Mouse (Mus musculus): ENCODE measurements around the gene Tmem126b. TPM values are rescaled to one million over a fixed set of nuclear protein-coding genes. Genes with fewer than 3 reads are reported as not detected.
A peak's percentile ranks its signal among the peaks of the same experiment; 100 is the strongest.

The Tmem126b gene
- polyA plus RNA-seq, 1 experiment from 2014 or later, result 35.1 TPM

DNA sequence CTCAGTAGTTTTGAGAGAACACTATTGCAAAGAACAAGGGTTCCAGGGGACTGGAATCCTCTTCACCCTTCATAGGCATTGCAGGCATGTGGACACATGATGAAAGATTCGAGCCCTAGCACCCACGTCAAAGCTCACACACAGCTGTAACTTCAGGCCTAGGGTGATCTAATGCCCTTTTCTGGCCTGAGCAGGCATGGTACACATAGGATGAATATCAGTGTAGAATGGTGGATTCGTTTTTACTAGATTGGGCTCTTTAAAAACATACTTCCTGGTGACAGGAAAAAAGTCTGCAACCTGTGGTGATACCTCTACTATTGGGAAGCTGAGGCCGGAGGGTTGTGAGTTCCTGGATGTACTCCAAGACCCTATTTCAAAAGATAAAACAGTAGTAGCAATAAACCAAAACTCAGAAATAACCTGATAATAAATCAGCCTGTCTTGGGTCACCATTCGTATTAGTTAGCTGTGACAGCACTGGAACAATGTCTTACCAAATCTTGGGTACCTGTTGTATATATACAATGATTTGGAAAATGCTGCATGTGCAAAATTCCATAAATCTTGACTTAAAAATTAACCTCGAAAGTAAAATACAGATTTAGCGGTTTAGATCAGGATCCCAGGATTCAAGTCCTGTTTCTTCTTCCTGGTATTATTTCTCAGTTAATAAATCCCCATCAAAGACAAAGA is 19.5 kb downstream of the Tmem126b start:
- peaks cover 10% of the 10 kb centered on the region for H3K4me1 ChIP-seq
- H3K36me3 ChIP-seq (ENCODE audit: poor library complexity, severe bottlenecking), result peaks cover 29% of the 10 kb centered on the region
- 40% methylated on average over 7 of the region's 7 CpGs for WGBS
- H3K27ac ChIP-seq, result peak overlapping the region; percentile 83
- peak overlapping the region; percentile 58 for H3K4me2 ChIP-seq
- no peaks in the 10 kb centered on the region for H3K9me3 ChIP-seq (replicated peaks)
- H3K4me3 ChIP-seq, result peak overlapping the region; percentile 63
- H3K9ac ChIP-seq, result peak overlapping the region; percentile 72
- no peak for ATAC-seq
- H3K27me3 ChIP-seq, result no peaks in the 10 kb centered on the region

DNA sequence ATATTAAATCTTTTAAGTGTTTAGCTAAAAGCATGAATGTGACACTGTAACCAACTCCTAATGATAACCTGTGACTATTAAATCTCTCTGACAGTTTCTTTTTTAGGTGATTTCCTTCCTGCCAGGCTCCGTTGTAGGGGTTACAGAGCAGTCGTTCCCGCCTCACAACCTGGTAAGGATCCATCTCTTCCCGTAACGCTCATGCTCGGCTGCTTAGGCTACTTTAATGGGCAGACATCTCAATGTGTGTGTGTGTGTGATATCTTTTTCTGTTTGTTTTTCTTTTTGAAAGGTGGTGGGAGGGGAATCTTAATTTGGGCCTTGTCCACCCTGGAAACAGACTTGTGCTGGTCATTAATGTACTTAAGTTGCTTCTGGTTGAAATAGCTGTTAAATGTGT is 31.6 kb downstream of the Tmem126b start:
- no peak for ATAC-seq
- Histone ChIP-seq H3K36me3 (ENCODE audit: poor library complexity, severe bottlenecking) (0 out of 2 replicates have a peak, but pooled peaks cover 10% of the 10 kb centered on the region), H3K4me2 (peak overlapping the region; percentile 87), H3K27me3 (no peaks in the 10 kb centered on the region), H3K4me1 (peaks cover 12% of the 10 kb centered on the region), H3K4me3 (peak overlapping the region; percentile 98), H3K9me3 (replicated peaks) (no peaks in the 10 kb centered on the region), H3K9ac (peak overlapping the region; percentile 98), H3K27ac (peak overlapping the region; percentile 97)
- 0% methylated on average over 6 of the region's 6 CpGs for WGBS

DNA sequence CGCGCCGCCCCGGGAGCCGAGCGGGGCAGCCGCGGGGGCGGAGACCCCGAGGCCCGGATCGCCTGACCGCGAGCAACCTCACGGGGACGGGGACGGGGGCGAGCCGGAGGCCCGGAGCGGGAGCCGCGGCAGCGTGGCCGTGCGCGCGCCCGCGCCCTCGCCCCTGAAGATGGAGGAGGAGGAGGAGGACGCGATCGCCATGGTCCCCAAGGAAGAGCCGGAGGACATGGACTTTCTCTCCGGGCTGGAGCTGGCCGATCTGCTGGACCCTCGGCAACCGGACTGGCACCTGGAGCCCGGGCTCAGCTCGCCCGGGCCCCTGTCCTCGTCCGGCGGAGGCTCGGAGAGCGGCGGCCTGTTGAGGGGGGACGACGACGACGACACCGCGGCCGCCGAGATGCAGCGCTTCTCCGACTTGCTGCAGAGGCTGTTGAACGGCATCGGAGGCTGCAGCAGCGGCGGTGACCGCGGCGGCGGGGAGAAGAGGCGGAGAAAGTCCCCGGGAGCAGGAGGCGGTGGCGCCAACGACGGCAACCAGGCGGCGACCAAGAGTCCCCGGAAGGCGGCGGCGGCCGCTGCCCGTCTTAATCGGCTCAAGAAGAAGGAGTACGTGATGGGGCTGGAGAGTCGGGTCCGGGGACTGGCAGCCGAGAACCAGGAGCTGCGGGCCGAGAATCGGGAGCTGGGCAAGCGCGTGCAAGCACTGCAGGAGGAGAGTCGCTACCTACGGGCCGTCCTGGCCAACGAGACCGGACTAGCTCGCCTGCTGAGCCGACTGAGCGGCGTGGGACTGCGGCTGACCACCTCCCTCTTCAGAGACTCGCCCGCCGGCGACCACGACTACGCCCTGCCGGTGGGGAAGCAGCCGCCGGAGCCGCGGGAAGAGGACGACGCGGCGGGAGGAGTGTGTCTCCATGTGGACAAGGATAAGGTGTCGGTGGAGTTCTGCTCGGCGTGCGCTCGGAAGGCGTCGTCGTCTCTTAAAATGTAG is 32.4 kb downstream of the Tmem126b start:
- Histone ChIP-seq H3K27me3 (no peaks in the 10 kb centered on the region), H3K4me3 (peak overlapping the region; percentile 98), H3K9me3 (replicated peaks) (no peaks in the 10 kb centered on the region), H3K4me2 (peak overlapping the region; percentile 87), H3K36me3 (ENCODE audit: poor library complexity, severe bottlenecking) (0 out of 2 replicates have a peak, but pooled peaks cover 10% of the 10 kb centered on the region), H3K4me1 (peaks cover 12% of the 10 kb centered on the region), H3K9ac (peak overlapping the region; percentile 98), H3K27ac (peak overlapping the region; percentile 97)
- peak; percentile 68 for ATAC-seq
- WGBS, result under 1% methylated on average over 87 of the region's 123 CpGs

DNA sequence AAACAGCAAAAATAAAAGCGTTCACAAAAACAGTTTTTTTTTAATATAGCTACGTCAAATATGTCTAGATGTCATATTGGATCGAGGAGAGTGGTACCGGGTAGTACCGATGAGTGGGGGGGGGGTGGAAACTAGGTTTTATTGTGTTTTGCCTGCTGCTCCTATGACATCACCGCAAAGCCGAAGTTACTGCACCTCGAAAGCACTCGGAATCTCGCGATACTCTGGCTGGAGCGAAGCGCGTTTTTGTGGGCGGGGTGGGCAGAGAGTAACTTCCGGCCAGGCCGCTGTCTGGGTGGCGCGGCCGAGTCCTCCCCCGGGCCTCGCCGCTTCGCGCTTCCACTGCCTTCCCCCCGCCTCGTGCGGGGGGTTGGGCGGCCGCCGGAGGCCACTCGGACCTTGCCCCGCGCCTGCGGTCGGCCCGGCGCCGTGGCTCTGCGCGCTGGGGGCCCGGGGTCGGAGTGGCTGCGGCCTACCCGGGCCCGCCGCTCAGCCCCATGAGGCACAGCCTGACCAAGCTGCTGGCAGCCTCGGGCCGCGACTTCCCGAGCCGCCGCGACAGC is 33.2 kb downstream of the Tmem126b start, which contains the start of gene Crebzf:
Gene Crebzf, plus strand, starts transcription at position 212 of the 563 bp plus-strand sequence.
- Histone ChIP-seq H3K4me2 (peak within 1 kb of the TSS; percentile 87), H3K27me3 (no peaks in the 10 kb centered on the region), H3K27ac (peak within 1 kb of the TSS; percentile 97), H3K4me3 (peak within 1 kb of the TSS; percentile 98), H3K9me3 (replicated peaks) (no peaks in the 10 kb centered on the region), H3K4me1 (peaks cover 12% of the 10 kb centered on the region), H3K9ac (peak within 1 kb of the TSS; percentile 98), H3K36me3 (ENCODE audit: poor library complexity, severe bottlenecking) (0 out of 2 replicates have a peak, but pooled peaks cover 5% of the 10 kb centered on the region)
- WGBS, result 0% methylated on average over 41 of the region's 54 CpGs
- peak; percentile 98 for ATAC-seq

DNA sequence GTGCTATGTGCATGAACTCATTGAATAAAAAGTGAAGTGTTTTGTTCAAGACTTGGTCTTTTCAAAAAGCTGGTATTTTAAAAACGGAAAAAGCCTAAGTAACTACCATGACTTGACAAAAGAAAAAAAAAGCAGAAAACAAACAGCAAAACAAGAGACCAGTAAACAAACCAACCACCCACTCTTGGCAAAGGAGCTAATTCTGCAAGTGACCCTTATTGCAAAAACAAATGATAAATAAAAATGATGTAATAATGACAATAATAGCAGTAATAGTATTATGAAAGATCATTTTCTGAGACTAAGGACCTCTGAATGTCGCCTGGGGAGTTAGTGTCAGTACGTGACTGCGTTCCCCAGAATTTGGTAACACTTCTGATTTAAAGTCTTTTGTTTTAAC is 33.7 kb downstream of the Tmem126b start:
- no peaks in the 10 kb centered on the region for H3K27me3 ChIP-seq
- H3K4me2 ChIP-seq, result peak overlapping the region; percentile 87
- 0 out of 2 replicates have a peak, but pooled peaks cover under 1% of the 10 kb centered on the region for H3K36me3 ChIP-seq (ENCODE audit: poor library complexity, severe bottlenecking)
- peaks cover 12% of the 10 kb centered on the region for H3K4me1 ChIP-seq
- peak overlapping the region; percentile 98 for H3K9ac ChIP-seq
- ATAC-seq, result peak; percentile 25
- WGBS, result 4% methylated on average over 4 of the region's 4 CpGs
- no peaks in the 10 kb centered on the region for H3K9me3 ChIP-seq (replicated peaks)
- H3K4me3 ChIP-seq, result peak overlapping the region; percentile 98
- H3K27ac ChIP-seq, result peak overlapping the region; percentile 75

DNA sequence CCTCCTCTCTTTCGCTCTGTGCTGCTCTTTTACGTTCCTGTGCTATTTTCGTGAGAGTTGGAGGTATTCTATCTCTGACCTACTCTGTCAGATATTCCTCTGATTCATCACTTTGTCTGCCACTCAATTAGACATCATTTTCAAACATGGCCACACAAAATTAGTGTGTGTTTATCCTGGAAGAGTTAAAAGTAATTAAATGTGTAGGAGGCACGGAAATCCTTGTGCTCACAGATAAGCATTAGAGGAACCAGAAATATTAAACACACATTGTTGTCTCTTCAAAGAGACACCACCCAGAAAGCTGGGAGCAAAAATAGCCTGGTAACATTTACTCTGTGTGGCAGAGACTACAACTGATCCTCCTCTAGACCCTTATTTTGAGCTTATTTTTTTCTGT is 35.8 kb downstream of the Tmem126b start:
- H3K4me1 ChIP-seq, result peaks cover 4% of the 10 kb centered on the region
- H3K27me3 ChIP-seq, result no peaks in the 10 kb centered on the region

DNA sequence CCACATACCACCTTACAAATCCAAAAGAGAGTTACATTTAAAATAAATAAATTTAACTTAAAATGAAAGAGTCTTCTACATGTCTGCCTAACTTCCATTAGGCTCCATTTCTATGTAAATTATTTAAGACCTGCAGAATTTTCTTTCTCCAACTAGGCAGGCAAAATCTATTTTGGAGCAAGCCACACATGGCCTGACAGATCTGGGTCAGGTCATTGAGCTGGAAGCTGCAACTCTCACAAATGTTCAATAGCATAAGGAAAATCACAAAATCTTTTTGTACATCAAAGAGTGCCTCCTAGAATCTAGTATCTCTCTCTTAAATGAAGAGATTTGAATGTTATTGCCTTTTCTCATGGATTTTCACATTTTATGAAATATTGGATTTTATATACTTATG is 43.6 kb downstream of the Tmem126b start:
- H3K4me3 ChIP-seq, result no peak overlapping the region
- no peaks in the 10 kb centered on the region for H3K36me3 ChIP-seq (ENCODE audit: poor library complexity, severe bottlenecking)
- no peaks in the 10 kb centered on the region for H3K9me3 ChIP-seq (replicated peaks)
- H3K27ac ChIP-seq, result no peak overlapping the region
- no peaks in the 10 kb centered on the region for H3K27me3 ChIP-seq
- H3K4me2 ChIP-seq, result no peak overlapping the region
- no peak for ATAC-seq
- H3K4me1 ChIP-seq, result peaks cover under 1% of the 10 kb centered on the region; the same call in 1 of the 2 replicates
- no peak overlapping the region for H3K9ac ChIP-seq

More for the DNA sequence above, 35.8 kb downstream of the Tmem126b start:
- H3K36me3 ChIP-seq (ENCODE audit: poor library complexity, severe bottlenecking), result no peaks in the 10 kb centered on the region
- WGBS, result 90% methylated on average over 4 of the region's 4 CpGs
- no peak overlapping the region for H3K27ac ChIP-seq
- no peak overlapping the region for H3K4me3 ChIP-seq
- H3K9ac ChIP-seq, result no peak overlapping the region
- H3K9me3 ChIP-seq (replicated peaks), result no peaks in the 10 kb centered on the region
- H3K4me2 ChIP-seq, result no peak overlapping the region
- ATAC-seq, result no peak

DNA sequence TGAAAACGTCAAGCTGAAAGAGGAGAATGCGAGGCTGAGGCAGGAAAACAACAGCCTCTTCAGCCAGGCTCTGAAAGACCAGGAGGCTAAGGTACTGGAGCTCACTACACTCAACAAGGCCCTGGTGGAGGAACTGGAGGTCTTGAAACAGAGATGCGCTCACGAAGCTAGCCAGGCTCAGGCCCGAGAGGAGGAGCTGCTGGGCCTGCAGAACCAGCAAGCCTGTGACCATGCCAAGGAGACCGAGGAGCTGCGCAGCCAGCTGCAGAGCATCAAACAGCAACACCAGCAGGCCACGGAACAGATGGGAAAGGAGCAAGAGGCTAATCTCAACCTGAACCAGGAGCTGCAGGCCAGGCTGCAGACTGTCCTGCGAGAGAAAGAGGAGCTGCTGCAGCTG is 48.8 kb downstream of the Tmem126b start:
- WGBS, result 69% methylated on average over 9 of the region's 9 CpGs
- H3K36me3 ChIP-seq (ENCODE audit: poor library complexity, severe bottlenecking), result no peaks in the 10 kb centered on the region
- H3K4me3 ChIP-seq, result peak overlapping the region; percentile 39
- H3K27ac ChIP-seq, result no peak overlapping the region
- no peaks in the 10 kb centered on the region for H3K27me3 ChIP-seq
- no peak for ATAC-seq
- H3K4me2 ChIP-seq, result peak overlapping the region; percentile 66
- H3K9ac ChIP-seq, result peak overlapping the region; percentile 54
- peaks cover 11% of the 10 kb centered on the region; the same call in 1 of the 2 replicates for H3K4me1 ChIP-seq
- H3K9me3 ChIP-seq (replicated peaks), result no peaks in the 10 kb centered on the region

DNA sequence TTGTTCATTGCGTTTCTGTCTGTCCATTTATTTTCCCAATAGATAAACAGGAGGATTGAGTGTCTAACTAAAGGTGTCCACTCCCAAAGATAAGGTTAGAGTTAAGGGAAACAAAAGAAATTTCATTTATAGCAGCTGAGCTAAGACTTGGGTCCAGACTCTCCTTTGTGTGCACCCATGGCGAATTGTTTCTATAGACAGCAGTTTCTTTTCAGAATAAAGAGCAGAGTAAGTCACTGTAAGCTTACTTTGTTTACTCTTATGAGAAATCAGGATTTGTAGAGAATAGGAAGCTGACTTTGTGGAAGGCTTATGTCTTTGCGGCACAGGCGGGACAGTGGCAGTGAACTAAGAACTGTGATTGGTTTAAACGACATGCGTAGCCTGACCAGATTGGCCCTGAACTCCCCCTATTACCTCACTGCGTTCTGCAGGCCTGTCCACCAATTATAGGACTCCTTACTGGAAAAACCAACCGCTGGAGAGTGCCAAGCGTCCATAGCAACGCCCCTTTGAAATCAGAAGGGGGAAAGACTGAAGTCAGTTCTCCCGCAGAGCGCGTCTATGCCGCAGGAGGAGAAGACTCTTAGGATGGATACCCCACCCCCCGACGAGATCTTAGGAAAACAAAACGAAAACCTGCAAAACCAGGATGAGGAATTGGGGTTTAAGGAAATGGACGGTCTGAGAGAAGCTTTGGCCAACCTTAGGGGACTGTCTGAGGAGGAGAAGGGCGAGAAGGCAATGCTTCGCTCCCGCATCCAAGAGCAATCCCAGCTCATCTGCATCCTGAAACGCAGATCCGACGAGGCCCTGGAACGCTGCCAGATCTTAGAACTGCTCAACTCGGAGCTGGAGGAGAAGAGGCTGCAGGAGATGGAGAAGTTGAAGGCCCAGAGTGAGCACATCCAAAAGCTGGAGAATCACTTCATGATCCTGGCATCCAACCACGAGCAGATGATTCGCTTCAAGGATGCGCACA is 49.5 kb downstream of the Tmem126b start, which contains the start of gene Ccdc89:
Gene Ccdc89, plus strand, starts transcription at position 558 of the 982 bp plus-strand sequence.
- Histone ChIP-seq H3K36me3 (ENCODE audit: poor library complexity, severe bottlenecking) (no peaks in the 10 kb centered on the region), H3K4me2 (peak within 1 kb of the TSS; percentile 66), H3K27me3 (no peaks in the 10 kb centered on the region), H3K4me1 (peaks cover 11% of the 10 kb centered on the region; the same call in 1 of the 2 replicates), H3K27ac (0 out of 2 replicates have a peak within 1 kb of the TSS, but pooled peaks have one; percentile 25), H3K9me3 (replicated peaks) (no peaks in the 10 kb centered on the region), H3K4me3 (peak within 1 kb of the TSS; percentile 39), H3K9ac (peak within 1 kb of the TSS; percentile 54)
- peak; percentile 100 for ATAC-seq
- WGBS, result 22% methylated on average over 29 of the region's 29 CpGs

All from forebrain, embryonic 13.5 days (tissue).